ENCODE assay signal across 11 mouse cellular contexts in the genomic region with DNA sequence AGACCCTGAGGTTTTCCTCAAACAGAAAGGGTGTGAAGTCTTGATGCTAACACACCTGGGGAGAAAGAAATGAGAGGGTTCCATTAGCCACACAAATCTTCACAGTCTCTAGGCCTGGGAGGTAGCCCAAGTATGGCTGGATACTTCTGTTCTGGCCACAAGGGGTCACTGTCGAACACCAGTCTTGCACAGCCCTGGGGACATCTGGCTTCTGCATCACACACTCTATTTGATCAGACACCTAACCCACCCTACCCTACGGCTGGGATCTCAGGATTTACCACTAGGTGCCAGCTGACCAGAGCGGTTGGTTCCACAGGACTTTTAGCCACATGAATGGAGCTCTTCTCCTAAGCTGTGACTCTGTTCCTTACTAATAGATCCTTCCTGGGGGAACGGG. TPM values are rescaled to one million over a fixed set of nuclear protein-coding genes. Genes with fewer than 3 reads are reported as not detected.
DNase-seq lines count a peak whose midpoint lies in the region; ATAC-seq and TF ChIP-seq lines count a peak whose summit lies in the region.
"Had no signal": no experiment of that assay in that cellular context is flagged by ENCODE, and none has a peak within 500 bp of the region (broad histone marks: within the 10 kb centered on the region; RNA-seq: fewer than 3 reads in every experiment).

No protein-coding gene starts in this region.

- no peaks in the 10 kb centered on the region for H3K36me3 ChIP-seq in forebrain, postnatal 0 days (ENCODE audit: insufficient read depth)
- no peaks in the 10 kb centered on the region for H3K36me3 ChIP-seq in forebrain, embryonic 11.5 days (ENCODE audit: control insufficient read depth, insufficient read depth, low read length)
- no peaks in the 10 kb centered on the region for H3K36me3 ChIP-seq in midbrain, postnatal 0 days (ENCODE audit: insufficient read depth, low read length)
- H3K36me3 ChIP-seq in midbrain, embryonic 13.5 days = no peaks in the 10 kb centered on the region
- no peaks in the 10 kb centered on the region; the same call in 1 of the 2 replicates for H3K36me3 ChIP-seq in splenic B cell, adult 2 months (ENCODE audit: control insufficient read depth, insufficient read depth, low read length, poor library complexity, severe bottlenecking)
- H3K36me3 ChIP-seq: heart, embryonic 13.5 days had no signal

- H3K27ac ChIP-seq in forebrain, postnatal 0 days (ENCODE audit: low read depth, low read length) = no peak overlapping the region
- H3K27ac ChIP-seq in forebrain, embryonic 11.5 days (ENCODE audit: low read depth, low read length) = no peak overlapping the region
- H3K27ac ChIP-seq in midbrain, postnatal 0 days (ENCODE audit: low read depth, low read length) = no peak overlapping the region
- H3K27ac ChIP-seq in midbrain, embryonic 13.5 days = no peak overlapping the region
- H3K27ac ChIP-seq: heart, embryonic 13.5 days had no signal

- H3K9me3 ChIP-seq in forebrain, postnatal 0 days (ENCODE audit: low read length) = no peaks in the 10 kb centered on the region
- peaks cover 4% of the 10 kb centered on the region; the same call in 1 of the 2 replicates for H3K9me3 ChIP-seq in forebrain, embryonic 11.5 days (ENCODE audit: control insufficient read depth, low read length)
- H3K9me3 ChIP-seq in midbrain, postnatal 0 days (ENCODE audit: low read length) = no peaks in the 10 kb centered on the region
- H3K9me3 ChIP-seq in midbrain, embryonic 13.5 days = peaks cover 4% of the 10 kb centered on the region; the same call in 1 of the 2 replicates

- 0 out of 2 replicates have a peak, but pooled peaks have one; percentile 12 for TF ChIP-seq CTCF in forebrain, postnatal 0 days (IDR thresholded peaks at IDR 0.05; ENCODE audit: low read depth)
- TF ChIP-seq CTCF in midbrain, postnatal 0 days (IDR thresholded peaks at IDR 0.05) = peak; percentile 40

- no peak overlapping the region for H3K9ac ChIP-seq in forebrain, postnatal 0 days
- no peak overlapping the region for H3K9ac ChIP-seq in forebrain, embryonic 11.5 days (ENCODE audit: low read length)
- no peak overlapping the region for H3K9ac ChIP-seq in midbrain, postnatal 0 days (replicated peaks; ENCODE audit: low read length, poor library complexity, severe bottlenecking)
- H3K9ac ChIP-seq in midbrain, embryonic 13.5 days (replicated peaks) = no peak overlapping the region
- H3K9ac ChIP-seq: heart, embryonic 13.5 days had no signal

- H3K4me3 ChIP-seq in forebrain, postnatal 0 days (ENCODE audit: low read depth, low read length) = no peak overlapping the region
- no peak overlapping the region for H3K4me3 ChIP-seq in forebrain, embryonic 11.5 days (ENCODE audit: low read depth, low read length)
- H3K4me3 ChIP-seq in midbrain, postnatal 0 days (ENCODE audit: low read depth, low read length) = no peak overlapping the region
- H3K4me3 ChIP-seq in midbrain, embryonic 13.5 days (replicated peaks) = no peak overlapping the region
- H3K4me3 ChIP-seq: heart, embryonic 13.5 days had no signal

- no peaks in the 10 kb centered on the region for H3K27me3 ChIP-seq in forebrain, postnatal 0 days (ENCODE audit: insufficient read depth, low read length)
- no peaks in the 10 kb centered on the region for H3K27me3 ChIP-seq in forebrain, embryonic 11.5 days (ENCODE audit: control insufficient read depth, insufficient read depth, low read length)
- no peaks in the 10 kb centered on the region for H3K27me3 ChIP-seq in midbrain, postnatal 0 days (ENCODE audit: insufficient read depth, low read length)
- H3K27me3 ChIP-seq in midbrain, embryonic 13.5 days = no peaks in the 10 kb centered on the region
- H3K27me3 ChIP-seq in splenic B cell, adult 2 months (ENCODE audit: control insufficient read depth, insufficient read depth, low read length, poor library complexity, severe bottlenecking) = no peaks in the 10 kb centered on the region
- H3K27me3 ChIP-seq: heart, embryonic 13.5 days had no signal

- no peak for ATAC-seq in forebrain, postnatal 0 days
- ATAC-seq in forebrain, embryonic 11.5 days (replicated peaks; ENCODE audit: low FRiP score) = no peak
- ATAC-seq in midbrain, postnatal 0 days (ENCODE audit: low FRiP score) = no peak
- ATAC-seq in midbrain, embryonic 13.5 days = no peak
- ATAC-seq in activated CD4-positive, CD25-positive, alpha-beta regulatory T cell, adult 4 months = peak; percentile 32
- ATAC-seq: inflammation-experienced regulatory T-cells, adult 6 months had no signal

- H3K4me1 ChIP-seq in forebrain, postnatal 0 days (ENCODE audit: insufficient read depth) = no peaks in the 10 kb centered on the region
- H3K4me1 ChIP-seq in forebrain, embryonic 11.5 days (replicated peaks; ENCODE audit: control insufficient read depth, insufficient read depth, low read length) = no peaks in the 10 kb centered on the region
- no peaks in the 10 kb centered on the region for H3K4me1 ChIP-seq in midbrain, postnatal 0 days (ENCODE audit: insufficient read depth, low read length)
- no peaks in the 10 kb centered on the region for H3K4me1 ChIP-seq in midbrain, embryonic 13.5 days (replicated peaks)

- H3K4me2 ChIP-seq in forebrain, postnatal 0 days (ENCODE audit: low read depth) = no peak overlapping the region
- no peak overlapping the region for H3K4me2 ChIP-seq in forebrain, embryonic 11.5 days (ENCODE audit: low read depth, low read length, severe bottlenecking)
- H3K4me2 ChIP-seq in midbrain, postnatal 0 days (ENCODE audit: low read depth, low read length, poor library complexity, severe bottlenecking) = no peak overlapping the region
- no peak overlapping the region for H3K4me2 ChIP-seq in midbrain, embryonic 13.5 days (replicated peaks)
- H3K4me2 ChIP-seq: heart, embryonic 13.5 days had no signal

- 92% methylated on average over 4 of the region's 4 CpGs for WGBS in forebrain, postnatal 0 days
- 91% methylated on average over 4 of the region's 4 CpGs for WGBS in forebrain, embryonic 11.5 days
- WGBS in midbrain, postnatal 0 days = 92% methylated on average over 4 of the region's 4 CpGs
- 94% methylated on average over 4 of the region's 4 CpGs for WGBS in midbrain, embryonic 13.5 days

- DNase-seq in forebrain, postnatal 0 days = no peak
- DNase-seq in forebrain, embryonic 11.5 days (ENCODE audit: low spot score) = no peak
- DNase-seq in midbrain, postnatal 0 days (ENCODE audit: low spot score) = no peak
- DNase-seq in splenic B cell, adult 2 months (ENCODE audit: low read depth, low spot score) = peak; percentile 56
- no peak for DNase-seq in urinary bladder, postnatal 36 days (ENCODE audit: low spot score in 2 of 2)
- DNase-seq in lung, adult 18-20 months = no peak
- DNase-seq: lung, postnatal 14 days had no signal

RNA-seq across cellular contexts. Expression of a gene that starts 17.2 kb away (rescaled TPM):
- total RNA-seq in forebrain, postnatal 0 days (2014; rRNA removed) = 2.2 and 2.5 TPM in 2 replicates
- polyA plus RNA-seq in forebrain, postnatal 0 days (2015; fragmentation: Nextera tagmentation; extraction: Ambion mirVana) = 0.80 and 1.3 TPM in 2 replicates
- not detected in 2 replicates for polyA plus RNA-seq in forebrain, embryonic 11.5 days (2014; fragmentation: Nextera tagmentation; extraction: Ambion mirVana)
- total RNA-seq in midbrain, postnatal 0 days (2014; rRNA removed) = 2.0 and 2.3 TPM in 2 replicates
- 1.2 and 1.5 TPM in 2 replicates for polyA plus RNA-seq in midbrain, postnatal 0 days (2015; fragmentation: Nextera tagmentation; extraction: Ambion mirVana)
- polyA plus RNA-seq in midbrain, embryonic 13.5 days (2015; fragmentation: Nextera tagmentation; extraction: Ambion mirVana) = 0.28 and 0.40 TPM in 2 replicates
- 10 to 100 TPM in 1 of 2 experiments, 1 to 10 TPM in 1; 9.2 to 12.0 TPM for polyA plus RNA-seq in activated CD4-positive, CD25-positive, alpha-beta regulatory T cell, adult 4 months (2017; shearing (Covaris generic))
